Mouse (Mus musculus): Measurements from ENCODE around the gene Cst6.
A peak's percentile ranks its signal among the peaks of the same experiment; 100 is the strongest.

Gene Cst6

GRCm38 (mm10) chr19:5348526-5349501 lies 560 bp downstream of the Cst6 start:
- peak; percentile 31 for DNase-seq (ENCODE audit: low spot score)

- no peak for DNase-seq (ENCODE audit: low spot score)
These were observed 1.3 kb downstream of the Cst6 start for GRCm38 (mm10) chr19:5348064-5348463.

GRCm38 (mm10) chr19:5345297-5346131 lies 3.9 kb downstream of the Cst6 start:
- no peak for DNase-seq (ENCODE audit: low spot score)

- DNase-seq (ENCODE audit: low spot score): no peak
These were observed 8.0 kb downstream of the Cst6 start for GRCm38 (mm10) chr19:5341360-5341759.

- DNase-seq (ENCODE audit: low spot score): peak; percentile 72
These were observed 11.4 kb downstream of the Cst6 start for GRCm38 (mm10) chr19:5337975-5338374.

GRCm38 (mm10) chr19:5335441-5335840 lies 13.9 kb downstream of the Cst6 start, which contains the start of gene Catsper1:
Catsper1 (plus strand) TSS chr19:5335741.
- DNase-seq (ENCODE audit: low spot score): no peak

- no peak for DNase-seq (ENCODE audit: low spot score)
These were observed 14.6 kb downstream of the Cst6 start for GRCm38 (mm10) chr19:5334741-5335140.

GRCm38 (mm10) chr19:5327970-5328369 lies 21.4 kb downstream of the Cst6 start:
- no peak for DNase-seq (ENCODE audit: low spot score)

GRCm38 (mm10) chr19:5323801-5324200 lies 25.6 kb downstream of the Cst6 start:
- DNase-seq (ENCODE audit: low spot score): no peak

GRCm38 (mm10) chr19:5313189-5313588 lies 36.2 kb downstream of the Cst6 start:
- no peak for DNase-seq (ENCODE audit: low spot score)

GRCm38 (mm10) chr19:5309025-5309424 lies 40.3 kb downstream of the Cst6 start:
- peak; percentile 24 for DNase-seq (ENCODE audit: low spot score)

GRCm38 (mm10) chr19:5306968-5307734 lies 42.2 kb downstream of the Cst6 start:
- DNase-seq (ENCODE audit: low spot score): no peak

- DNase-seq (ENCODE audit: low spot score): no peak
These were observed 43.1 kb downstream of the Cst6 start for GRCm38 (mm10) chr19:5306279-5306678.

GRCm38 (mm10) chr19:5302455-5302854 lies 46.9 kb downstream of the Cst6 start:
- peak; percentile 40 for DNase-seq (ENCODE audit: low spot score)

- DNase-seq (ENCODE audit: low spot score): no peak
These were observed 48.8 kb downstream of the Cst6 start for GRCm38 (mm10) chr19:5300588-5300987.

- DNase-seq (ENCODE audit: low spot score): no peak
These were observed 51.2 kb downstream of the Cst6 start, which contains the start of gene Gal3st3 for GRCm38 (mm10) chr19:5297903-5298800. Gal3st3 (plus strand) TSS chr19:5298331.

- no peak for DNase-seq (ENCODE audit: low spot score)
These were observed 52.7 kb downstream of the Cst6 start for GRCm38 (mm10) chr19:5296630-5297029.

- DNase-seq (ENCODE audit: low spot score): no peak
These were observed 53.7 kb downstream of the Cst6 start for GRCm38 (mm10) chr19:5295736-5296075.

- DNase-seq (ENCODE audit: low spot score): peak; percentile 100
These were observed 54.2 kb downstream of the Cst6 start, which contains the start of gene Sf3b2 for GRCm38 (mm10) chr19:5294972-5295735. Sf3b2 (minus strand) TSS chr19:5295455.

Data from c-Kit-positive CD71-positive TER-119-positive erythroid progenitor cells, embryonic 14.5 days (primary cell).